Mouse (Mus musculus) kidney, adult 2 months (tissue): Measurements from ENCODE around the gene Skida1.

Source experiments
- CTCF ChIP-seq: fragments of 200-500 bp; conservative IDR thresholded peaks from 2 replicates; pipeline ENCODE4 v1.5.1; 2011; ENCODE audit warnings: low read depth, mild to moderate bottlenecking, control low read depth, low read length, moderate library complexity, mixed read lengths; ENCODE audit not compliant: insufficient read depth, insufficient read length
- POLR2A ChIP-seq: fragments of 200-500 bp; IDR thresholded peaks from one replicate; pipeline ENCODE4 v1.6.1; 2011; ENCODE audit warnings: low read depth, low read length, control low read depth

DNA sequence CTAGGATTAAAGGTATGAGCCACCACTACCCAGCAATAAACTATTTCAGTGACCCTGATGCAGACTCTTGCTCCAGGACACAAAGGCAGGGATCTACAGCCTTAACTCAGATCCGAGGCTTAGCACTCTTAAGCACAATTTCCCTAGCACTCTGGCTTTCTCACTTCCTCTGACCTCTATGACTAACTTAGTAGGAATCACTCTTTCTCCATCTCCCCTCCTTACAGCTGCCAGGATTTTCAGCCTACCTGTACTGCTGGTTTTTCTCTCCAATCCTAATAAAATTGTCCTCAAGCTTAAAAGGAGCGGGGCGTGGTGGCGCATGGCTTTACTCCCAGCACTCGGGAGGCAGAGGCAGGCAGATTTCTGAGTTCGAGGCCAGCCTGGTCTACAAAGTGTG is 31.5 kb downstream of the Skida1 start:
- TF ChIP-seq CTCF (no peak), POLR2A (no peak)
